Comparison of ENCODE assay signal across 8 mouse cellular contexts in the genomic region with DNA sequence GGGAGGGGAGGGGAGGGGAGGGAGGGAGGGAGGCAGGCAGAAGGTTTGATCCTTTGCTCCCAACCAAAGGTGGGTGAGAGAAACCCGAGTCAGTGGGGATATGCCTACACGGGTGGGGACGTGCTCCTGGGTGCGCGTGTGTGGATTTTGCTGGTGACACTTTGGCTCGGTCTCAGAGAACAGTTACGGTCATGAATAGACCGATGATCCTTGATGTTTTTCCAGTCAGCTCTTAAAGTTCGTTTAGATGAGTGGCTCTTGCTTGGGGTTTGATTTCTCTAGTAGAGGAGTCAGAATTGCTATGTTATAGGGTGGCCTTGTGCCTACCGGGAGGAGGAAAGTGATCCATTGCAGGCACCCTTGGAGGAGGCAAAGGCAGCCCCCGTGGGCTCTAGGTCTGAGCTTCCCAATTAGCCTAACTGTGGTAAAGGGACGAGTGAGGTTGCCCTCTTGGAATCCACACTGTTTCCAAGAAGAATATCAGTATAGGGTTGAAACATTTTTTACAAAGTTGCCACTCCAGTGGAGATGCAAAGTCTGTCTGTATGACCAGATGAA. TPM values are rescaled to one million over a fixed set of nuclear protein-coding genes. Genes with fewer than 3 reads are reported as not detected.
DNase-seq lines count a peak whose midpoint lies in the region; ATAC-seq lines count a peak whose summit lies in the region.

No protein-coding gene starts in this region.

- peaks cover 27% of the 10 kb centered on the region for H3K4me1 ChIP-seq in limb, embryonic 10.5 days
- peaks cover 6% of the 10 kb centered on the region; the same call in 1 of the 2 replicates for H3K4me1 ChIP-seq in stomach, embryonic 14.5 days (ENCODE audit: control insufficient read depth, insufficient read depth, low read length)

- peak overlapping the region; percentile 55 for H3K4me2 ChIP-seq in stomach, embryonic 14.5 days (replicated peaks; ENCODE audit: low read depth, low read length)

- no peaks in the 10 kb centered on the region for H3K9me3 ChIP-seq in limb, embryonic 10.5 days (replicated peaks)
- H3K9me3 ChIP-seq in stomach, embryonic 14.5 days (ENCODE audit: control insufficient read depth, low read depth, low read length) = no peaks in the 10 kb centered on the region

- H3K36me3 ChIP-seq in limb, embryonic 10.5 days = 0 out of 2 replicates have a peak, but pooled peaks cover 1% of the 10 kb centered on the region
- no peaks in the 10 kb centered on the region for H3K36me3 ChIP-seq in stomach, embryonic 14.5 days (ENCODE audit: control insufficient read depth, insufficient read depth, low read length)

- peak overlapping the region; percentile 87 for H3K4me3 ChIP-seq in limb, embryonic 10.5 days
- peak overlapping the region; percentile 67 for H3K4me3 ChIP-seq in stomach, embryonic 14.5 days (ENCODE audit: low read depth, low read length)

- 9% methylated on average over 12 of the region's 12 CpGs for WGBS in limb, embryonic 10.5 days
- WGBS in stomach, embryonic 14.5 days = 11% methylated on average over 12 of the region's 12 CpGs

- H3K9ac ChIP-seq in stomach, embryonic 14.5 days (replicated peaks; ENCODE audit: low read depth, low read length) = no peak overlapping the region

- H3K27me3 ChIP-seq in limb, embryonic 10.5 days (ENCODE audit: low read depth, poor library complexity, severe bottlenecking) = peaks cover 25% of the 10 kb centered on the region
- H3K27me3 ChIP-seq in stomach, embryonic 14.5 days (ENCODE audit: control insufficient read depth, insufficient read depth, low read length) = no peaks in the 10 kb centered on the region

- H3K27ac ChIP-seq in limb, embryonic 10.5 days = no peak overlapping the region
- H3K27ac ChIP-seq in stomach, embryonic 14.5 days (ENCODE audit: low read length) = no peak overlapping the region

- ATAC-seq in stomach, embryonic 14.5 days (ENCODE audit: insufficient number of reproducible peaks, insufficient read depth, low FRiP score, low read depth) = no peak
- ATAC-seq in megakaryocyte progenitor cell, adult 5-6 weeks (replicated peaks; ENCODE audit: poor library complexity) = no peak

- DNase-seq in cerebellum, adult 11-12 months = peak; percentile 48
- DNase-seq in cerebellum, adult 8-10 months = no peak
- DNase-seq in retina, embryonic 14.5 days (ENCODE audit: low spot score) = peak; percentile 25
- no peak for DNase-seq in retina, postnatal 1 day
- DNase-seq in limb, embryonic 10.5 days (ENCODE audit: low spot score) = no peak
- no peak for DNase-seq in right cerebral cortex, adult 18-20 months

RNA-seq across cellular contexts. Expression of a gene that starts 1.3 kb away (rescaled TPM):
- polyA plus RNA-seq in limb, embryonic 10.5 days (2016; fragmentation: Nextera tagmentation; extraction: Ambion mirVana) = 0.56 and 0.96 TPM in 2 replicates
- 0.61 and 2.4 TPM in 2 replicates for polyA plus RNA-seq in stomach, embryonic 14.5 days (2014; fragmentation: Nextera tagmentation; extraction: Ambion mirVana)
- 0.89 and 1.2 TPM in 2 replicates for total RNA-seq in megakaryocyte progenitor cell, adult 5-6 weeks (2015)
- 1.1 and 2.1 TPM in 2 replicates for total RNA-seq in megakaryocyte progenitor cell, adult 5-6 weeks (2017)

RNA-seq across cellular contexts. Expression of a gene that starts 22.3 kb away (rescaled TPM):
- 3.1 and 3.5 TPM in 2 replicates for polyA plus RNA-seq in limb, embryonic 10.5 days (2016; fragmentation: Nextera tagmentation; extraction: Ambion mirVana)
- polyA plus RNA-seq in stomach, embryonic 14.5 days (2014; fragmentation: Nextera tagmentation; extraction: Ambion mirVana) = 9.0 and 9.9 TPM in 2 replicates
- 1.7 and 2.0 TPM in 2 replicates for total RNA-seq in megakaryocyte progenitor cell, adult 5-6 weeks (2015)
- 0.74 and 1.9 TPM in 2 replicates for total RNA-seq in megakaryocyte progenitor cell, adult 5-6 weeks (2017)

Comparison
In these comparisons a context has a peak if more than half of its experiments do, and no peak if none do; other contexts are left out.
1. DNase-seq: peak in cerebellum, adult 11-12 months (single experiment) and retina, embryonic 14.5 days (single experiment); none in cerebellum, adult 8-10 months (single experiment), retina, postnatal 1 day (single experiment), limb, embryonic 10.5 days (single experiment) and right cerebral cortex, adult 18-20 months (single experiment).